Mouse (Mus musculus) hindbrain, postnatal 0 days (tissue): Measurements from ENCODE around the gene Kdm5b. TPM values are rescaled to one million over a fixed set of nuclear protein-coding genes. Genes with fewer than 3 reads are reported as not detected.

ENCODE experiments used
- ATAC-seq: fragments of 200-750 bp; cut with Nextera tagmentation; 2 replicates; pipeline ENCODE4 v1.8.0; 2017; ENCODE audit warnings: mild to moderate bottlenecking, moderate TSS enrichment, moderate library complexity
- DNase-seq: peaks from one replicate; pipeline ENCODE4 v3.0.0-alpha.2; 2015; ENCODE audit warnings: low spot score
- H3K27ac ChIP-seq: fragments of 300-500 bp; sonication (generic); 2 replicates; pipeline ENCODE4 v1.5.1; 2014; ENCODE audit warnings: mild to moderate bottlenecking
- H3K27me3 ChIP-seq: fragments of 300-500 bp; sonication (generic); 2 replicates; pipeline ENCODE4 v1.6.1; 2014; ENCODE audit warnings: low read length, mixed read lengths; ENCODE audit not compliant: insufficient read depth
- H3K36me3 ChIP-seq: fragments of 300-500 bp; sonication (generic); 2 replicates; pipeline ENCODE4 v1.6.1; 2014; ENCODE audit warnings: low read length, mixed read lengths; ENCODE audit not compliant: insufficient read depth
- H3K4me1 ChIP-seq: fragments of 300-500 bp; sonication (generic); 2 replicates; pipeline ENCODE4 v1.6.1; 2014; ENCODE audit warnings: antibody characterized with exemption, low read length, mixed read lengths; ENCODE audit not compliant: insufficient read depth
- H3K4me2 ChIP-seq: fragments of 300-500 bp; sonication (generic); 2 replicates; pipeline ENCODE4 v1.6.1; 2014; ENCODE audit warnings: low read depth, mild to moderate bottlenecking, low read length, moderate library complexity, mixed read lengths
- H3K4me3 ChIP-seq: fragments of 300-500 bp; sonication (generic); 2 replicates; pipeline ENCODE4 v1.5.1; 2014; ENCODE audit warnings: low read length
- H3K9ac ChIP-seq: fragments of 300-500 bp; sonication (generic); replicated peaks from 2 replicates; pipeline ENCODE4 v1.6.1; 2014; ENCODE audit warnings: mild to moderate bottlenecking, low read length, moderate library complexity, mixed read lengths
- H3K9me3 ChIP-seq: fragments of 300-500 bp; sonication (generic); 2 replicates; pipeline ENCODE4 v1.6.1; 2016; ENCODE audit warnings: low read length, mixed read lengths
- CTCF ChIP-seq: IDR thresholded peaks from 2 replicates; pipeline ENCODE4 v1.5.1; 2016; ENCODE audit warnings: antibody characterized with exemption, control low read depth, low read depth
- WGBS: fragments of 180-500 bp; shearing (Covaris S2); extraction: QIAGEN DNeasy Blood & Tissue Kit; methylation state at CpG from one replicate; pipeline ENCODE4 v1.1.7; 2014; 5-methylcytosine and 5-hydroxymethylcytosine counted together
- polyA plus RNA-seq: library from polyadenylated mRNA; unstranded; fragments of >200 nt; fragmentation: Nextera tagmentation; extraction: Ambion mirVana; gene quantifications from 2 replicates; pipeline ENCODE4 v1.2.1, GENCODE M21; 2015
- total RNA-seq: library from RNA; depleted of rRNA; stranded (reverse); fragments of >200 nt; gene quantifications from 2 replicates; pipeline ENCODE4 v1.2.3, GENCODE M21; 2014; rRNA removed

Gene Kdm5b
- total and polyA plus RNA-seq, 2 experiments from 2014 or later, result 42.1 to 59.2 TPM

DNA sequence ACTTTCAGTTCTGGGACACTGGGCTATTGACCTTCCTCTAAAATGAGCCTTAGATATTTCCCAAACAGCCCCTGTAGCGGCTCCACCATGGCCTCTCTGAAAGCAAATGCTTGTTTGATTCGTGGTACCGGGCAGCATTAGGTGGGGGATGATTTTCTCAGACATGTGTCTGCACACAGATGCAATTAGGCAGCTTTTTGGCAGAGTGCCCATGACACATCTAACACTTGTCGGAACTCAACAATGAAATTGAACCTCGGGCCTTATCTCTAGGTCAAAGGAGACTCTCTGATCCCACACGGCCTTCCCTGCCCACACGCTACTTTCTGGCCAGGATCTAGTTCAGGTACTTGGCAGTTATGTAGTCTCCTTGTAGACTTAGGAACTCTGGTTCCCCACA, 98.9 kb downstream of the Kdm5b start:
- Histone ChIP-seq H3K27me3 (no peaks in the 10 kb centered on the region), H3K4me2 (no peak overlapping the region), H3K36me3 (no peaks in the 10 kb centered on the region), H3K4me3 (no peak overlapping the region), H3K4me1 (no peaks in the 10 kb centered on the region), H3K27ac (no peak overlapping the region), H3K9ac (no peak overlapping the region), H3K9me3 (no peaks in the 10 kb centered on the region)
- 53% methylated on average over 7 of the region's 7 CpGs for WGBS
- no peak for DNase-seq
- no peak for ATAC-seq
- TF ChIP-seq CTCF, result no peak

DNA sequence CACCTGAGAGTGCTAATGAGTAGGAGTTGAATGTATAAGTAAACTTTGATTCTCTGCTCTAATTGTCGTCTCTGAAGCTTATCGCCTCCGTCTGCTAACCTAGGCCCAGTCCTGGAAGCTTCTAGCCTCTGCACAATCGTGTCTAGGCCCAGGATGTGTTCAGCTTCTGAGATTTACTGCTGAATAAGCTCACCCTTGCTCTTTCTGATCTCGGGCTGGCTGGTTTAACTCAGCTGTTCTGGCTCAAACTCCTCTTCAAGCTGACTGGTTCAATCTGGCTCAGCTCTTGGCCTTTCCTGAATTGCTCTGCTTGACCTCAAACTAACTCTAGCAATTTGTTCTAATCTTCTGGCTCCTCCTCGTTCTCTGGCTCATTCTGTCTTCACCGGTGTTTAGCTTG, 100.2 kb downstream of the Kdm5b start:
- no peaks in the 10 kb centered on the region for H3K4me1 ChIP-seq
- H3K9ac ChIP-seq, result no peak overlapping the region
- TF ChIP-seq CTCF, result no peak
- no peaks in the 10 kb centered on the region for H3K9me3 ChIP-seq
- no peak overlapping the region for H3K4me3 ChIP-seq
- ATAC-seq (no peak), DNase-seq (no peak)
- H3K27ac ChIP-seq, result no peak overlapping the region
- 68% methylated on average over 7 of the region's 7 CpGs for WGBS
- no peaks in the 10 kb centered on the region for H3K27me3 ChIP-seq
- H3K36me3 ChIP-seq, result no peaks in the 10 kb centered on the region
- H3K4me2 ChIP-seq, result no peak overlapping the region

DNA sequence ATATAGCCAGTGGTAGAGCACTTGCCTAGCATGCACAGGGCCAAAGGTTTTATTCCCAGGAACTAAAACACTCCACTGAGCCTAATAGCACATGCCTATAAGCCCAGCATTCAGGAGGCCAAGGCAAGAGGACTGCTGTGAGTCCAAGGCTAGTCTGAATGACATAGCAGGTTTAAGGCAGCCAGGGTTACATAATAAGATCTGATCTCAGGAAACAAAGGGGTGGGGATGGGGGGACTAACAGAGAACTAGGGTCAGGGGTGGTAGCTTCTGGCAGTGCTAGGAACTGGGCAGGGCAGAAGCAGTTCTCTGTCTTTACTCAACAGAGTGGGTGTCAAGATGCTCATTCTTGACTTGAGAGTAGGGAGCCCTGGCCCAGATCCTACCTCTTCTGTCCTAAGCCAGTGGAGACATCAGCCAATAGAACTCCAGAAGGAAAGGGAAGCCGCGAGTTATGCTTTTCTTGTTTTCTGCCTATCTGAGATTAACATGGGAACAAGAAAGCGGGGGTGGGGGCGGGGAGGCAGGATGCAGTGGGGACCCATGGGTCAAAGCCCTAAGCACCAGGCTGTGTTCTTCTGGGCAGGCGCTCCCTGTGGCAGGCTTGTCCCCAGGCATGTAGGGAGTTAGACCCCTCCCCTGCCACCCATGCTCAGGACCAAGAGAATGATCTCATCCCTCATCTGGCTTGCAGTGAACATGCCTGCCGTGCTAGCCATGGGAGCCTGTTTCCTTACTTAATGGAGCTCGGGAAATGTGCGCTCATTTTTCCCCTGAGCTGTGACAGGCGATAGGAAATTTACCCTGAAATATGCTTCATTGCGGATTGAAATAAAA, 111.5 kb downstream of the Kdm5b start:
- 0 out of 2 replicates have a peak, but pooled peaks have one; percentile 44 for ATAC-seq
- no peaks in the 10 kb centered on the region for H3K9me3 ChIP-seq
- H3K36me3 ChIP-seq, result no peaks in the 10 kb centered on the region
- WGBS, result 66% methylated on average over 10 of the region's 10 CpGs
- peak; percentile 40 for DNase-seq
- TF ChIP-seq CTCF, result no peak
- H3K4me1 ChIP-seq, result no peaks in the 10 kb centered on the region
- H3K4me2 ChIP-seq, result no peak overlapping the region
- no peaks in the 10 kb centered on the region for H3K27me3 ChIP-seq
- no peak overlapping the region for H3K4me3 ChIP-seq
- no peak overlapping the region for H3K9ac ChIP-seq
- H3K27ac ChIP-seq, result no peak overlapping the region

DNA sequence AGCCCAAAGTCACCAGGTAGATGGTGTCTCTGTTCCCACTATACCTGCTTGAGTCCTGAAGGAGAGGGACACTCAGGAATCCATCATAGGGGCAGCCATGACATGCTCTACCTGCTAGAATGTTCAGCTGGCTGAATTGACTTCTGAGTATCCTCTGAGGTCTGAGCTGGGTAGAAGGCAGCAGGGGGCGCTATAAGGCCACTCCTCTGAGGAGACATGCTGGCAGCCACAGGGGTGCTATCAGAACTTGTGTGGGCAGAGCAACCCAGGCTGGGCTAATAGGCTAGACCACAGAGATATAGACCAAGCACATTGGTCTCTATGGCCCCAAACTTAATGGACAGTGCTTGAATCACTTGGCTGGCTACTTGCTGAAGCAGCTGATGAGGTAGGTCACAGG, 114.3 kb downstream of the Kdm5b start:
- Histone ChIP-seq H3K4me2 (no peak overlapping the region), H3K4me1 (no peaks in the 10 kb centered on the region), H3K27ac (no peak overlapping the region), H3K4me3 (no peak overlapping the region), H3K9me3 (no peaks in the 10 kb centered on the region), H3K9ac (no peak overlapping the region), H3K27me3 (no peaks in the 10 kb centered on the region), H3K36me3 (no peaks in the 10 kb centered on the region)
- no peak for DNase-seq
- ATAC-seq, result no peak
- peak; percentile 21; the same call in 1 of the 2 replicates for TF ChIP-seq CTCF
- WGBS, result 12% methylated on average over 1 of the region's 1 CpGs

DNA sequence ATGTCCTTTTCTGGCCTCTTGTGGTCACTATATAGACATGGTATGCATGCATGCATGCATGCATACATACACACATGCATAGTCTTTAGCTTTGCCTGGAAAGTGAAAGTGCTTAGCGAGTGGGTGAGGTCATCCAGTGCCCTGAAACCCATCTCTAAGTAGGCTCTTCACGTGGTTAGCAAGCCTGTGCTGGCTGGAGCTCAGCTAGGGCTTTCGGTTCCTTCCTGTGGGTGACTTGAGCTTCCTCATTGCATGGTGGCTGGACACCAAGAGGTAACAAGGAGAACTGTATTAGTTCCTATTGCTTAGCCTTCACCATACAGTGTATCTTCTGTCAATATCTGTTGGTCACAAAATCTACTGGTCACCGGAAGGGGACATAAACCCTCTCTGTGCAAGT, 119.5 kb downstream of the Kdm5b start:
- Histone ChIP-seq H3K9ac (no peak overlapping the region), H3K36me3 (no peaks in the 10 kb centered on the region), H3K9me3 (no peaks in the 10 kb centered on the region), H3K27me3 (no peaks in the 10 kb centered on the region), H3K4me1 (no peaks in the 10 kb centered on the region), H3K4me2 (no peak overlapping the region), H3K27ac (no peak overlapping the region), H3K4me3 (no peak overlapping the region)
- TF ChIP-seq CTCF, result no peak
- DNase-seq (no peak), ATAC-seq (no peak)
- 80% methylated on average over 4 of the region's 4 CpGs for WGBS

DNA sequence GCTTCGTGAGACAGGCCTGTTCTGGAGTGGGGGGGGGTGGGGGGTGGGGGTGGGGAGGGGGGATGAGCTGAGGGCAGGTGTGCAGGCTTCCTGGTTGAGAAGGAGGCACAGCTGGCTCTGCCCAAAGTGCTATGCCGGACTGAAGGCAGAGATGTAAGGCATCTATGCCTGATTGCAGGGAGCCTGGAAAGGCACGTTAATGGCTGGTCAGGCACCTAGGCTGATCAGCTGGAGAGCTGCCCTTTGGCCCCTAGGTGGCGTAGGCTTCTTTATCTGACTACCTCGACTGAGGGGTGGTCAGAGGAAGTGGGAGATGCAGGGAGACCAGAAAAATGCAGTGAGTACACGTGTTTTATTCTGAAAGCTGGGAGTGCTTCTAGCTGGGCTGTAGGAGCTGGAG, 120.6 kb downstream of the Kdm5b start:
- DNase-seq (no peak), ATAC-seq (no peak)
- peak; percentile 28; the same call in 1 of the 2 replicates for TF ChIP-seq CTCF
- H3K9ac ChIP-seq, result no peak overlapping the region
- no peaks in the 10 kb centered on the region for H3K27me3 ChIP-seq
- no peaks in the 10 kb centered on the region for H3K9me3 ChIP-seq
- 25% methylated on average over 6 of the region's 6 CpGs for WGBS
- no peak overlapping the region for H3K27ac ChIP-seq
- no peaks in the 10 kb centered on the region for H3K36me3 ChIP-seq
- no peak overlapping the region for H3K4me2 ChIP-seq
- H3K4me3 ChIP-seq, result no peak overlapping the region
- no peaks in the 10 kb centered on the region for H3K4me1 ChIP-seq

DNA sequence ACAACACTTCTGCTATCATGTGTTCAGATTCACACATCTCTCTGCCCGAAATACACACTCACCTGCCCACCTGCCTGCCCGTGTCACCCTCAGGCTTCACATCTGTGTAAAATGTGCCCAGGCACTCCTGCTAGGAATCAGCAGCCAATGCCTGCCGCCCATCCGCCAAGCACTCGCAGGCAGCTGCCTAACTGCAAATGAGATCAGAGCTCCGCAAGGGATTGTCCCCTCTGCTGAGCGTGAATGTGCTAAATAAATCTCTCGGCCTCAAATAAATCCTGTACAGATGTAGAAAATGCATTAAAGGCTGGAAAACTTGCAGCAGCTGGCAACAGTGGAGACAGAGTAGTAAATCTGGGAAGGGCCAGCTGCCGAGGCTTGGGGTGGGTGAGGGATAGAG, 122.5 kb downstream of the Kdm5b start:
- ATAC-seq, result peak; percentile 35; the same call in 1 of the 2 replicates
- H3K27ac ChIP-seq, result no peak overlapping the region

More for the DNA sequence above, 122.5 kb downstream of the Kdm5b start:
- H3K4me2 ChIP-seq, result no peak overlapping the region
- H3K9ac ChIP-seq, result no peak overlapping the region
- peak; percentile 46 for DNase-seq
- H3K4me1 ChIP-seq, result no peaks in the 10 kb centered on the region
- 40% methylated on average over 9 of the region's 9 CpGs for WGBS
- no peak overlapping the region for H3K4me3 ChIP-seq
- TF ChIP-seq CTCF, result no peak
- no peaks in the 10 kb centered on the region for H3K27me3 ChIP-seq
- H3K36me3 ChIP-seq, result no peaks in the 10 kb centered on the region
- H3K9me3 ChIP-seq, result no peaks in the 10 kb centered on the region

Other genes with a start within 250 kb of the Kdm5b start
- gene Ppfia4, start 227.2 kb upstream of the Kdm5b start, total RNA-seq, result 42.7 and 46.5 TPM in 2 replicates
- 30.6 and 31.6 TPM in 2 replicates for gene Ppfia4, start 227.2 kb upstream of the Kdm5b start, polyA plus RNA-seq
- 189 and 200 TPM in 2 replicates for gene Tmem183a, start 198.2 kb upstream of the Kdm5b start, total RNA-seq
- gene Tmem183a, start 198.2 kb upstream of the Kdm5b start, polyA plus RNA-seq, result 100 and 106 TPM in 2 replicates
- gene 4933406M09Rik, start 174.2 kb upstream of the Kdm5b start, total RNA-seq, result not detected in 2 replicates
- gene 4933406M09Rik, start 174.2 kb upstream of the Kdm5b start, polyA plus RNA-seq, result not detected in 2 replicates
- 5.6 and 10.8 TPM in 2 replicates for gene Cyb5r1, start 154.6 kb upstream of the Kdm5b start, total RNA-seq
- gene Cyb5r1, start 154.6 kb upstream of the Kdm5b start, polyA plus RNA-seq, result 11.2 and 11.3 TPM in 2 replicates
- 115 and 120 TPM in 2 replicates for gene Adipor1, start 144.8 kb upstream of the Kdm5b start, total RNA-seq
- 79.7 and 81.2 TPM in 2 replicates for gene Adipor1, start 144.8 kb upstream of the Kdm5b start, polyA plus RNA-seq
- gene Klhl12, start 104.6 kb upstream of the Kdm5b start, total RNA-seq, result 25.6 and 28.5 TPM in 2 replicates
- 35.1 and 36.9 TPM in 2 replicates for gene Klhl12, start 104.6 kb upstream of the Kdm5b start, polyA plus RNA-seq
- 32.8 and 37.6 TPM in 2 replicates for gene Rabif, start 65.5 kb upstream of the Kdm5b start, total RNA-seq
- 68.6 and 69.2 TPM in 2 replicates for gene Rabif, start 65.5 kb upstream of the Kdm5b start, polyA plus RNA-seq
- gene Mgat4e, start 10.5 kb upstream of the Kdm5b start, total RNA-seq, result 0.18 TPM in 1 of 2 replicates, not detected in the other
- not detected in 2 replicates for gene Mgat4e, start 10.5 kb upstream of the Kdm5b start, polyA plus RNA-seq
- gene Syt2, start 86.5 kb downstream of the Kdm5b start, total RNA-seq, result 74.7 and 179 TPM in 2 replicates
- 22.5 and 23.3 TPM in 2 replicates for gene Syt2, start 86.5 kb downstream of the Kdm5b start, polyA plus RNA-seq